Mouse (Mus musculus) heart, adult 18-20 months (tissue): ENCODE data around the gene Magi2. TPM values are rescaled to one million over a fixed set of nuclear protein-coding genes. Genes with fewer than 3 reads are reported as not detected.
"Not testable (repeated sequence)": the region's sequence is repeated elsewhere in the genome, so short reads cannot be mapped to it uniquely, and the experiment has no call there.

Experiments used
- DNase-seq, 2 experiments: peaks; one replicate each; pipeline ENCODE4 v3.0.0; 2021 to 2022; ENCODE audit warnings: mixed read lengths in 1 of 2
- total RNA-seq, 2 experiments: library from RNA; stranded (reverse); gene quantifications; 2 replicates each; pipeline ENCODE4 v1.2.3; 2021

Magi2 gene
- total RNA-seq, 2 experiments from 2014 or later, result 6.9 to 9.2 TPM

DNA sequence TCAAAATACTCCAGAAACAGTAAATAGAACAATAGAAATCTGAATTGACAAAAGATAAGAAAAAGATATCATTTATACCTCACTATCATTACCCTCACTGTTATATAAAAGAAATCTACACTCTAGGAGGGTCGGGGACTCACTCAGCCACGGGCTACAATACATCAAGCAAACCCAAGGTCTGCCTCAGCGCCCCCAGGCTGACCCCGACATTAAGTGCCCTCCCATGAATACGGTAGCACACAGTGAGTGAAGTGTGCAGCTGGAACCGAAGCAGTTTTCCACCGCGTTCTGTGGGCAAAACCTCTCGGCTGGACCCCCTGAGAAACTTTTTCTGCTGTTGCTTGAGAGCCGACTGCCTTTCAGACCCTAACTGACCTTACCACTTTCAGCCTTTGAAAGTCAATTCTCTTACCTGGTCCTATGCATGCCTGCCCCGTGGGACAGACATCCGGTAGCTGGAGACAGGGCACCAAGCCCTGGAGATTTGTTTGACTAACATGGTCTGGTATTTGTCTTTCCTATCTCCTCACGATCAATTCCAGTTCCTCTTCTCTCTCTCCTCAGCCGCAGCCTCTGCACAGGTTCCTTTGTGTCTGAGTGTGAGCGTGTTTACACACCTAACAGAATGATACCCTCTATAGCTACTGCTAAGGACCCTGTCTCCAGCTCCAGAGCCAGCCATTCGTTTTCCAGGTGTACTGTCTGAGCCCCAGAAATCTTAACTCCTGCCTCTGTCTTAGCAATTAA is 1285.7 kb downstream of the Magi2 start:
- DNase-seq, result no peak

DNA sequence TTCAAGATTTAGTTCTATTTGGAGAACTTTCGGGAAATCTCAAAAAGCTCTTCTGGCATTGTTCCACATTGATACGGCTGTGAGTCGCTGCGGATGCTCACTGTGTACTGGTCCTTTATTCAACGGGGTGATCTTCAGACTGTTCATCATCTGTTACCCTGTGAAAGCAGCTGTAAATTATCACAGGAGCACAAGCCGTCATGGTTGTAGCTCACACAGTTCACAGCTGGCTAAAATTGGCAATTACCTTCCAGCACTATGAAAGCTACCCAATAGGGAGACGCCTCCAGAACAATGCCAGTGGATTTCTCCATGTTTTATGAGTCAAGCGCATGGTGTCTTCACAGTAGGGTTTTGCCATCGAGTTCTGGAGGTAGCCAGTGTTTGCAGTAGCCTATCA is 1294.8 kb downstream of the Magi2 start:
- DNase-seq, result no peak

DNA sequence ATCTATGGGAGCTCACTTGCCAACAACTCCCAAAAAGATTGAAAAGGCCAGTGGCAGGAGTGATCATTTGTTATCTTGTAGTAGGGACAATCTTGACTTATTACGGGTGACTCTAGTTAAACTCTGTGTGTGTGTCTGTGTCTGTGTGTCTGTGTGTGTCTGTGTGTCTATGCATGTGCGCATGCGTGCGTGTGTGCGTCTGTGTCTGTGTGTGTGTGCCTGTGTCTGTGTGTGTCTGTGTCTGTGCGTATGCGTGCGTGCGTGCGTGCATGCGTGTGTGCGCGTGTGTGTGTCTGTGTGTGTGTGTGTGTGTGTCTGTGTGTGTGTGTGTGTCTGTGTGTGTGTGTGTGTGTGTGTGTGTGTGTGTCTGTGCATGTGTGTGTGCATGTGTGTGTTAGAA is 1295.2 kb downstream of the Magi2 start:
- DNase-seq, result no peak

DNA sequence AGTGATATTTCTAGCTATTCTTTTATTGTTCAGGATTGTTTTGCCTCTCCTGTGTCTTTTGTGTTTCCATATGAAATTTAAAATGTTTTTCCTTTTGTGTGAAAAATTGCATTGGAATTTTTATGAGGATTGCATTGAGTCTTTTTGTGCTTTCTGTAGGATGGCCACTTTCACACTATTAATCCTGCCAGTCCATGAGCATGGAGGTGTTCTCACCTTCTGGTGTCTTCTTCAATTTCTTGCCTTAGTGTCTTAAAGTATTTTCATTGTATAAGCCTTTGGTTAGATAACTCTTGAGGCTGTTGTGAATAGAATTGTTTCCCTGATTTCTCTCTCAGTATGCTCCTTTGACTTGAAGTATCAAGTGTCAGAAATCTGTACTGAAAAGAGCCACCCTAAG is 1296.9 kb downstream of the Magi2 start:
- no peak for DNase-seq

DNA sequence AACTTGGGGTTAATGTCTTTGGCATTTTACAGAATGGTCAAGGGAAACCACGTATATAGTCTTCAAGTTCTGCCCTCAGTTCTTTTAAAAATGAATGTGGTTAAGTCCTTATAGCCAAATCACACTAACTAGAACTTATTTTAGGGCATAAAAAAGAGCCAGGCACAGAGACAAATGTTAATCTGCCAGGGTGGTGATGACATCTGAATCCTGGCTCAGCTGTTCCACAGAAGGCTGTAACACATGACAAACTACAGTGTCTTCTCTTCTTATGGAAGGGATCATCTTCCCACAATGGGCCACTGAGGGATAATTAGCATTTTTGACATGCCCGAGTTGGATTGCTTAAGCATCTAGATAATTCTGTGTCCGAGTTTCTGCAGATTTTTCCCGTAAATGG is 1299.8 kb downstream of the Magi2 start:
- not testable (repeated sequence) for DNase-seq

DNA sequence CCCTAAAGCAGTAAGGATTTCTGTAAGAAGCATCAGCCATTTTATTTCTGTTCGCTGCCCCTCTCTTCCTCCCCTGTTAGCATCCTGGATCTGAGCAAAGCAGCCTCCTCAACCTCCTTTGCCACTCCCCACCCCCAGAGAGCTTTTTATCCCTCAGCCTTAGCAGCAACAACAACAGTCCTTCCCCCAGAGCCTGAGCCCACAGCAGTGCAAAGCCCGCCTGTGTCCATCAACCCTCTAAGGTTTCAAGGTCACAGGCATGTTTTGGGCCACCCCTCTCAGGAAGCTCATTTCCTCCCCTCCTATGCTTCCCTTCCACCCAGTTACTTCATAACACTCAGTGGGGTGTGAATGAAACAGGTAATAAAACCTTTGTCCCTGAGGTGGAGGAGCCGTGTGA is 1309.7 kb downstream of the Magi2 start:
- no peak for DNase-seq

DNA sequence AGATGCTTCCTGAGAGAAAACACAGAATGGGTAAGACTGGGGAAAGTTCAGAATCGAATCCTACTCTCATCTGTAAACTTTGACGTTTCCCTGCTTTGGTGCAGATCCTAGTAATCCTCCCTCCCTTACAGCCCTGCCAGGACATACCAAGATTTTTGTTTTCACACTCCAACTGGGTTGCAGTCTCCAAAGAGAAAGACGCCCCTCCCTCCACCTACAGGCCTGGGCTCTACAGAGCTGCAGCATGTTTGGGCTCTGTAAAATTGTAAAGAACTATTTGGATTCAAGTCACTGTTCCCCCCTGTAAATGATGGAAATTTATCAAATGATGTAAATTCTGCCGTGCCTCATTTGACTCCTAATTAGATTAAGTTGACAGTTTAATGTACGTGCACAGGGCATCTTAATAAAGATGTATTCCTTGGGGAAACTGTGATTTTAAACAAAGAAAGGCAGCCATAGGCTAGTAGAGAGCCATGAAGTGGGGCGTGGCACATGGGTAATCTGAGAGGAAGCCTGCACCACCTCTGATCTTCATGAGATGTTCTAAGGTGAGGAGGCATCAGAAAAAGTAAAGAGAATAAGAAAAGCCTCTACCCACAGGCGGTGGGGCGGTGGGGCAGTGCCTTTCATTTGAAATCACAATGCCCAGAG is 1310.7 kb downstream of the Magi2 start:
- DNase-seq, result no peak

DNA sequence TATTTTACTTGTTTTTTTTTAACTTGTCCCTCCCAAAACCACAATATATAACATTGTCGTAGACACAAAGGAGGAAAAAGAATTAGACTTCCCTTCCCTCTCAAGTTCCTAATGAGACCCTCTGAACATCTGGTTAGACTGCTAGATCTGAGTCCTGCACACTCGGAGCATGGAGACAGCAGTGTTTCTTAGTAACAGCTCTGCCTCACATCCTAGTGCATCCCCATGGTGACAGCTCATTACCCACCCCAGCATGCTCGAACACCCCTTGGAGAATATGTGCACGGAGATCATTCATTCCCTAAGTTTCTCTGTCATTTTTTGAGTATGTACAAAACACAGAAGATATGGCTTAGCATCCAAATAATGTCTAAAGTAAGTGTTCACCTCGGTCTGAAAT is 1317.5 kb downstream of the Magi2 start:
- no peak for DNase-seq

DNA sequence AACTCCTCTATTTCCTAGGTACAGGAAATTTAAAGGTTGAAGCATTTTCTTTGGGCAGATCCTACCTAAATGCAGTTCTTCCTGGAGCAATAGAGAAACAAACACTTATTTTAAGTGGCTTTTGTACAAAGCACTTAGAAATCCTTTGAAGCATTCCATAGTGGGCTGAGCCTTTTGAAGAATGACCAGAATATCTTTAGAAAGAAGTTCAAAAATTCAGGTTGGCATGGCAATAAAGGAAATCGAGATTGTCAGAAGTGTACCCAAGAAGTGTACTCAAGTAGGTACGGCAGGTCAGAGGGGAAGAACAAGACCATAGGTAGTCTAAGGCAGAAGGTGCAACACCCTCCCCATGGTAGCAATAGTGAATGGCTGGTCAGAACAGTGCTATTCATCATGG is 1332.5 kb downstream of the Magi2 start:
- no peak for DNase-seq

DNA sequence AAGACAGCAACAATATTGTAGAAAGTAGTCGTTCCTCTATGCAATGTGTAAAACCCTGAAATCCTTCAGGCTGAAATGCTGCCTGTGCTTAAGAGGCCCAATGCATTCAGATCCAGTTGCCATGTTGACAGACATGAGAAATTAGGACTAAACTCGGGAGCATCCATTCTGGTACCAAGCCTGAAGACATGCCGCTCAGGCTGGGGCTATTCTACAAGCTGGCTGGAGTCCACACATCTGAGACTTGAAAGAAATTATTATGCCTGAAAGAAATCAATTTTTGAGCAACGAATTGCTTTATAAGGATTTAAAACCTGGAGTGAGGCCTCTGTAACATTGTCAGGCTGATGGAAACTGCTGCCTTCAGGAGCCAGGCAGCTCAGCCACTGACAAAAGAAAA is 1333.0 kb downstream of the Magi2 start:
- DNase-seq, result no peak

DNA sequence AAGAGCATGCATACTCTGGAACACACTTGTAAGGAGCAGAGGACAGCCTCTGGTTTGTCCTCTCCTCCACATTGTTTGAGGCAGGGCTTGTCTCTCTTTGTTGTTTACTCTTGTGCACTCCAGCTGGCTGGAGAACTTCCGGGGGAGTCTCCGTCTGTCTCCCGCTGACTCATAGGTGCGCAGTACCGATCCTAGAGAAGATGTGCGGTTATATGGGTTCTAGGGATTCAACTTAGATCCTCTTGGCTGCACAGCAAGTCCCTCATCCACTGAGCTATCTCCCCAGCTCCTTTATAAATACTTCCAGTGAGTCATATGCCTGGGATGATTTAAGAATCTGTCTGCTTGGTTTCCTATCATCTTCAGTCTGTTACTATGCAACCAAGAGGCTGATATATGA is 1341.6 kb downstream of the Magi2 start:
- DNase-seq, result no peak

DNA sequence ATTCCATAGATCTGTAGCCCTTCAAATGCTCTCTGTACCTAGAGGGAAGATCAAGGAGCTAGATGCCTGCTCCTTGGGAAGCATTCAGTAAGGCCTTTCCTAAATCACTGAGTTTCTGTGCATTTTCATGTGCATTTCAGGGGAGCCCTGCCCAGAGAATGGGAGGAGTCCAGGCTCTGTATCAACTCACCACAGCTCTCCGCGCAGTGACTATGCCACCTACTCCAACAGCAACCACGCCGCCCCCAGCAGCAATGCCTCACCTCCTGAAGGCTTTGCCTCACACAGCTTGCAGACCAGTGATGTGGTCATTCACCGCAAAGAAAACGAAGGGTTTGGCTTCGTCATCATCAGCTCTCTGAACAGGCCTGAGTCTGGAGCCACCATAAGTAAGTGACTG is 1342.1 kb downstream of the Magi2 start:
- DNase-seq, result no peak

DNA sequence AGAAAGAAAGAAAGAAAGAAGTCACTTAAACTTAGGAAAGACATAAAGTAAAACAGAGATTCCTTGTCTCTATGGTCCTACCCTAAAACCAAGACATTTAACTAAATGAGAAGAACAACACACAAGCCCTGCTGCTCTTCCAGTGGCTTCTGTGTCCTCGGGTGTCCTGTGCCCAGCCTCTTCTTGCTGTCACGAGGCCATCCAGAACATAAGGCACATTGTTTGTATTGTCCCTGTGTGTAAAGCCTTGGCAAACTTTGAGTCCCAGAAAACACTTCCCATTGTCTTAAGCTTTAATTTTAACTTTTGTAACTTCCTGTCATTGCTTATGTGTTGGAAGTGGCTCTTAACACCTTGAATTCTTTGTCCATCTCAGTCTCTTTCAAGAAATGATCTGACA is 1348.0 kb downstream of the Magi2 start:
- DNase-seq, result no peak

DNA sequence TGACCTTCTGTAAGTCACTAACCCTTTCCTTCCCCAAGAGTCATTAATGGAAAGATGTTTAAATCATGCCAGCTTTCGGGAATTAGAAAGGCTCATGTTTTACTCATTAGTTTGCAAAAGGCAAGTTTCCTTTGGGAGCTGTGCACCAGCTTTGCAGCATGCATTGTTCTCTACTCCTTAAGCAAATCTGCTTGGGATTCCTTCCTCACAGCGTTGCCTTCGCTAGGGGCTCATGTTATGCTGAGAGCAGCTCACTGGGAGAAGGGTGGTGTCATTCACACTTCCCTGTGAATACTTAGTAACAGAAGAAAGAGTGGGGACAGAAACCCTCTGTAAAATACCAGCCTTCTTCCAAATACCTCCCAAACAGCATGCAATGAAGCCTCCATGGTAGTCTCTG is 1349.0 kb downstream of the Magi2 start:
- DNase-seq, result no peak

DNA sequence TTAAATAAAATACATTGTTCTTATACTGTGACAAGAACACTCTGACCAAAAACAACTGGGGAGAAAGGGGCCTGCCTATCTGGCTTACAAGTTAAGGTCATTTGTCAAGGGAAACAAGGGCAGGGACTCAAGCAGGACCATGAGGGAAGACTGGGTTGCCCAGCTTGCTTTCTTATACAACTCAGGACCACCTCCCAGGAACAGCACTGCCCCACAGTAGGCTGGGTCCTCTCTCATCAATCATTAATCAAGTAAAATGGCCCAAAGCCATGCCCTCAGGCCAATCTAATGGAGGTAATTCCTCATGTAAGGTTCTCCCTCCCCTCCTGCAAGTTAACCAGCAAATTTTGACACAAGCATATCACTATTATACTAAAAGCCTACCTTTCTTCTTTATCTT is 1349.4 kb downstream of the Magi2 start:
- DNase-seq, result no peak

DNA sequence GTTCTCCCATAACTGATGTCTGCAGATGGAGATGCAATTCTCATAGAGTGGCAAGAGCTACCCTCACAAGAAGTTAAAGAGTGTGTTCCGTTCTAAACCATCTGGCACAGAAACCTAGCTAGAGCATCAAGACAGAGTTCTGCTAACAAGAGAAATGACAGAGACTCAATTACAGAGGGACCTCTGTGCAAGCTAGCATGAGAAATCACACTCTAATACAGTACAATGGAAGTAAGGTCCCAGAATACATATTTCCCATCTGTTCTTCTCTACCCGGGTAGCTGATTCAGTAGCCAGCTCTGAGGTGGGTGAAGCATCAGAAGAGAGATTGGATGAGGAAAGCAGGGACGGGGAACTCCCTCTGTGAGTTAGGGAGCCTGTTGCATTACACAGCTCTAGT is 1351.8 kb downstream of the Magi2 start:
- no peak for DNase-seq

DNA sequence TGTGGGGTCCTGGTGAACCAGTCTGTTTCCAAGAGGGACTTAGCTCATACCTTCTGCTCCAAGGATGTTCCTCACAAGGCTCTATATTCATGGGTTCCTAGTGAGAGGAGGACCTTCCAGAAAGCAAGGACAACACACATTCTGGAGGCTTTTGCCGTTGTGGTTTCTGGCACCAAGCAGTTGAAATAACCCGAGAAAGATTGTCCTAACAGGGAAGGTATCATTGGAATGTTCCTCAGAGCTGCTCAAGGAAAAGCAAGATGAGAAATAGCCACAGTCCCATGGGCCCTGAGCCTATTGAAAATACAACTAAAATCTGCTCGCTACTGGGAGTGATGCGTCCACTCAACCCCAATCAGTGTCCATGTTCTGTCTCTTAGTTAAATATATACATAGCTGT is 1353.8 kb downstream of the Magi2 start:
- no peak for DNase-seq

DNA sequence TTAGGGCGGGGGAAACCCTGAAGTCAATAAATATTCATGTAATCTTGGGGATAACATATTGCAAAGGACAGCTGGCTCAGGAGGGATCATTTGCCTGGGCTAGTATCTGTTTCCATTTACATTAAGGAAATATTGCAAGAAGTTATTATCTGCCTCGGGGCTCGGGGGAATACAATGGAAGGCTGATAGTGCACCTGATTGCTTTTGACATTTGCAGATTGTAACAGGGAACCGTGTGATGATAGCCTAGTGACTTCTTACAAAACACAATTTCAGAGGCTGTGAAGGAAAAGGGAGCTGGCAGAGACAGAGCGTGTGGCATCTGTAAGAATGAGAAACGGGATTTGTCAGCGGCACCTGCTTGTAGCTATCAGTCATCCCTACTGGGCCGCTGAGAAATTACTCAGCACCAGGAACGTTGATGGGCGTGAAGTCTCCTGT is 1356.2 kb downstream of the Magi2 start:
- no peak for DNase-seq

DNA sequence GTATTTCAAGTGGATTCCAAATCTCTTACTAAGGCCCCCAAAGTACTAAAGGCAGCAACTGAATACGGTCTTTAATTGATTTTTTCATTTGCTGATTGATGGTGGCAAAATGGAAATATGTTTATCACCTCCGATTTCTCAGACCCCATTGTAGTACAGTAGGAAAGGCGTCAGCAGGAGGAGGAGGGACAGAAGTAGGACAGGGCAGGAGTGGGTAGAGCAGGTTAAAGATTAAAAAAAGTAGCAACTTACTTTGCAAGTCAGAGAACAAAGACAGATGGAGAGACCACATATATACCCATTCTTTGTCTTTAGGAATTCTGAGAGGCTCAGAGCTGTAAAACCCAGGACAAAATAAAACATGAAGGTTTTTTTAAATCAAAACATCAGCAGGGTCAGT is 1356.8 kb downstream of the Magi2 start:
- DNase-seq, result no peak

DNA sequence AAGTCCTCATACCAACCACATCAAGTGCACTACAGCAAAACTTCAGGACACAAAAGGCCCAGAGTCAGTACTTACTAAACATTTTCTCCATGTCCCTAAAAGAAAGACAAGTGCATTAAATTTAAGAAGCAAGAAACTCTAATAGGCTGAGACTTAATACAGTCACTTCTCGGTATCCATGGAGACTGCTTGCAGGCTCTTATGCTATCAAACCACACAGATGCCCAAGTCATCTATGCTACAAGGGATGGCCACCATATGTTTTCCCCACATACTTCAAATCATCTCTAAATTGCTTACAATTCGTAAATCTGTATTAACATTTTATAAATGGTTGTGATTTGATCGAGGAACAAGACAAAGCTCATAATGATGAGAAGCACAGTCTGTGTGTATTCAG is 1357.9 kb downstream of the Magi2 start:
- DNase-seq, result no peak

DNA sequence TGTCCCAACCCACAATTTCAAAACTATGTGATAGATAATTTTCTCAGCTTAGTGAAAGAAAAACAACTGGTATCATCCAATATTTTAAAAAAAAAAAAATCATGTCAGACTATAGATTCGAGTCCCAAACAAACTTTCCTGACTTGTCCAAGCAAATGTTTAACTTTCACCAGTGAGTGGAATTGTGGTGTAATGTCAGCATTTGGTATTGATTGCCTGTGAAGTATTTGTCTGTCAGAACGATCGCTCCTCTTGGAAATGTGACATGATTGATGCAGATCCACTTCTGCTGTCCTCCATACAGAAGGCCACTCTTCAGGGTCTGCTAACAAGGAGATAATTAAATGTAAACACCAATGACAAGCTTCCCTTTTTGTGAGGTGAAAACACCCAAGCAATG is 1362.9 kb downstream of the Magi2 start:
- DNase-seq, result no peak

DNA sequence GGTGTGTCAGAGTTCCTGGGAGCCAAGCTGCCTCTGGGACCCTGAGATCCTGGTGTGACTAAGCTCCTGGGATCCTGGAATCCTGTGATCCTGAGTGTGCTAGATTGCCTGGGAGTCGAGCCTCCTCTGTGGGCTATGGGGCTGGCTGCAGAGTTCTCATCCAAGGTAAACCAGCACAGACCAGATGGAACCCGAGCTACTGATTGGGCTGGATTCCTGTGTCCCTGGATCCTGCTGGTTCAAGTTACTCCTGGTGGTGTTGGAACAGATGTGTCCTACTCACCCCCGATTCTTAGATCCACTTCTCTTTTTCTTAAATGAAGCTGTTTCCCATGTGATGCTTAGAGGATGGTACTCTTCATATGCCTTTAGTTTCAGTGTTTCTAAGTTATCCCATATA is 1371.4 kb downstream of the Magi2 start:
- no peak for DNase-seq

DNA sequence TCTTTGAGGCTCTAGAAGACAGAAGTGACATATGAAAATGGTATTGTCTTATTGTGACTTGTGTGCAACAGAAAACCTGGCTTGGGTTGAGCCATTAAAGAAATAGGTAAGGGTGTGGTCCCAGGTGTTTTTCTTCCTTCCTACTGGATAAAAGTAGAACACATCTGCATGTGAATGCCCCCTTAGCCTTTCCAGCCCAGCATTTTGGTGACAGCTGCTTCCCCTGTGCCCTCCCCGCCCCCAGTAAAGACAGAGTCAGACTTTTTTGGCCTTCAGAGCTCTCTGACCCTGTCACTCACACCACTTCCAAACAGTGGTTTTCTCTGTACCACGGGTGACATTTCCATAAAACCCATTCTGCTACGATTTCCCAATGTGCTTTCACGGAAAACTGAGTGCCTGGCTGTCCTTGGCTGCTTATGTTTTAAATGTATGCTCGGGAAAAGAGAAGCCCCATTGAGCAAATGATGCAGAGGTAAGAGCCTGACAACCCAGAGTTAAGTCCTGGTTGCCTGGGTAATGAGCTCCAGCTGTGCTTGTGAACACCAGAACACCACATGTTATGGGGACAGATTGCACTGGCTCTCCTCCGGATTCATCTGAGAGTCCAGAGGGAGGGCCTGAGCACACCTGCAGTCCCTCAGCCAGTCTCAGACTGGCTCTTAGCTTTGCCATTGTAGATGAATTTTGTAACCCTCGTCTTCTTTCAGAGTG is 1377.1 kb downstream of the Magi2 start:
- DNase-seq, result no peak

DNA sequence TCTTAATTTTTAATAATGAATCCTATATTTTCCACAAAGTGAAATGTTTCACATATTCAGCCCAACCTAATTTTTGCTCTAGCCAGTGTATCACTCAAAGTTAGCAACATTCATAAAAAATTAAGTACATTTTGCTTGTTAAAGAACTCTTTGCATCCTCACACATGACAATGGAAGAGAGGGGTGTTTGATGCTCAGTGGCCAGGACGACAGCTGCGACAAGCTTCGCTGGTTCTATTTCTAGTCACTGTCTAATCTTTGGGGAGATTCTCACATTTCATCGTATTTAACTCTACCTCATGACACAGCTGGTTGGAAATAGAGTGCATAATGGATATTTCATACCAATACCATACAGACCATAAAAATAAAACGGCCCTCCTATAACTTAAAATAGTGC is 1379.7 kb downstream of the Magi2 start:
- no peak for DNase-seq
